Mouse (Mus musculus): ENCODE data around the gene Dpagt1. TPM values are rescaled to one million over a fixed set of nuclear protein-coding genes. Genes with fewer than 3 reads are reported as not detected.
"Not testable (repeated sequence)": the region's sequence is repeated elsewhere in the genome, so short reads cannot be mapped to it uniquely, and the experiment has no call there.

The Dpagt1 gene
- polyA plus RNA-seq, 1 experiment from 2014 or later = 34.7 TPM

DNA sequence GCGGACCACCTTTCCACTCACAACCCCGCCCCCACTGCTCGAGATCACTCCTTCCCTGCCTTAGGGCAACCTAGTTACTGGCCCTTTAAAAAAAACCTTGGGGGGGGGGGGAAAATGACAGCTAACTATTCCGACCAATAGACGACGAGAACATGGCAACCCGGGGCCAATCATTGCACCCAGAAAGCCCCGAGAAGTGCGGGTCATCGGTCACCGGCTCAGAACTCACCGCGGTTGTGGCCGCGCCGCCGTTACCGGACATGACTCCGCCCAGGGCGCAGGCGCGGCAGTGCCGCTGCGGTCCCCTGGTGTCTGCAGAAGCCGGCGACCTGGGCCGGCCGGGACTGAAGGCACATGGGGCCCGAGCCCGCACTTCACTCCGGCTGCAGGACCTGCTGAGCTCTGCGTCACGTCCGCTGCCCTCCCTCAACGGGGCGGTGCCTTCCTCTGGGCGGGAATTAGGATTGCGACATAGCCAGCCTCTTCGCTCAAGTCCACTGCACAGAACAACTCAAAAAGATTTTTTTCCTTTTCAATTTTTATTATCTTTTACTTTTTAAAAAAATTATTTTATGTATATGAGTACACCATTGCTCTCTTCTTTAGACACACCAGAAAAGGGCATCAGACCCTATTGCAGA, 18.1 kb downstream of the Dpagt1 start, which contains the start of gene Hmbs:
Hmbs (minus strand) TSS at position 448 of the 641 bp plus-strand sequence.
- peak within 1 kb of the TSS; percentile 88 for H3K4me3 ChIP-seq
- H3K27ac ChIP-seq (replicated peaks) = peak within 1 kb of the TSS; percentile 99
- no peaks in the 10 kb centered on the region for H3K27me3 ChIP-seq
- peak; percentile 96 for ATAC-seq (ENCODE audit: low FRiP score, low read depth)
- peaks cover 17% of the 10 kb centered on the region for H3K4me1 ChIP-seq
- peaks cover 39% of the 10 kb centered on the region for H3K36me3 ChIP-seq
- WGBS = 0% methylated on average over 39 of the region's 39 CpGs
- H3K9ac ChIP-seq (replicated peaks) = peak within 1 kb of the TSS; percentile 87
- peak within 1 kb of the TSS; percentile 69 for H3K4me2 ChIP-seq (replicated peaks)
- H3K9me3 ChIP-seq = no peaks in the 10 kb centered on the region

- peaks cover 17% of the 10 kb centered on the region for H3K4me1 ChIP-seq
- H3K9me3 ChIP-seq = no peaks in the 10 kb centered on the region
- H3K4me3 ChIP-seq = no peak overlapping the region
- ATAC-seq (ENCODE audit: low FRiP score, low read depth) = no peak
- no peak overlapping the region for H3K27ac ChIP-seq (replicated peaks)
- no peaks in the 10 kb centered on the region for H3K27me3 ChIP-seq
- no peak overlapping the region for H3K9ac ChIP-seq (replicated peaks)
- 86% methylated on average over 6 of the region's 6 CpGs for WGBS
- H3K36me3 ChIP-seq = peaks cover 44% of the 10 kb centered on the region
- no peak overlapping the region for H3K4me2 ChIP-seq (replicated peaks)
These were observed 20.0 kb downstream of the Dpagt1 start for GRCm38 (mm10) chr9:44345570-44346433.

GRCm38 (mm10) chr9:44347166-44347565, 21.3 kb downstream of the Dpagt1 start:
- H3K36me3 ChIP-seq = peaks cover 49% of the 10 kb centered on the region
- no peaks in the 10 kb centered on the region for H3K9me3 ChIP-seq
- 92% methylated on average over 9 of the region's 9 CpGs for WGBS
- peaks cover 17% of the 10 kb centered on the region for H3K4me1 ChIP-seq
- H3K27ac ChIP-seq (replicated peaks) = no peak overlapping the region
- H3K4me3 ChIP-seq = no peak overlapping the region
- no peak overlapping the region for H3K4me2 ChIP-seq (replicated peaks)
- no peaks in the 10 kb centered on the region for H3K27me3 ChIP-seq
- H3K9ac ChIP-seq (replicated peaks) = no peak overlapping the region
- ATAC-seq (ENCODE audit: low FRiP score, low read depth) = no peak

DNA sequence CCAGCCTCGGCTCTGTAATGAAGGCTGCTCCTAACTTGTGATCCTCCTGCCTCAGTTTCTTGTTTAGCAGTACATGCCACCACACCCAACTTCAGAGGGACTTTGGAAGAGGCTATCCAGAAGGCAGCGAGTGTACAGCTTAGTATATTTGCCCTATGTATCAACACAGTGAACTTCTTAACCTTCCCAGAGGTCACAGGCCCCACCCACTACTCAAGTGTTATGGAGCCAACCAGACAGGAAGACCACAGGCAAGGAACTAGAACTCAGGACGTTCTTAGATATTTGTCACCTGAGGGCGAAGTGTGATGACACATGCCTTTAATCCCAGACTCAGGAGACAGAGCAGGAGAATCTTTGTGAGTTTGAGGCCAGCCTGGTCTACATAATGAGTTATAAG, 21.8 kb downstream of the Dpagt1 start:
- H3K4me3 ChIP-seq = no peak overlapping the region
- 90% methylated on average over 4 of the region's 4 CpGs for WGBS
- no peak for ATAC-seq (ENCODE audit: low FRiP score, low read depth)
- no peak overlapping the region for H3K4me2 ChIP-seq (replicated peaks)
- H3K27me3 ChIP-seq = no peaks in the 10 kb centered on the region
- H3K9me3 ChIP-seq = no peaks in the 10 kb centered on the region
- no peak overlapping the region for H3K27ac ChIP-seq (replicated peaks)
- no peak overlapping the region for H3K9ac ChIP-seq (replicated peaks)
- peaks cover 54% of the 10 kb centered on the region for H3K36me3 ChIP-seq
- peaks cover 16% of the 10 kb centered on the region for H3K4me1 ChIP-seq

GRCm38 (mm10) chr9:44348546-44348945, 22.7 kb downstream of the Dpagt1 start:
- Histone ChIP-seq H3K9me3 (no peaks in the 10 kb centered on the region), H3K4me2 (replicated peaks) (no peak overlapping the region), H3K9ac (replicated peaks) (no peak overlapping the region), H3K4me1 (peaks cover 7% of the 10 kb centered on the region), H3K27ac (replicated peaks) (no peak overlapping the region), H3K36me3 (peaks cover 63% of the 10 kb centered on the region), H3K4me3 (no peak overlapping the region), H3K27me3 (no peaks in the 10 kb centered on the region)
- 94% methylated on average over 4 of the region's 4 CpGs for WGBS
- no peak for ATAC-seq (ENCODE audit: low FRiP score, low read depth)

GRCm38 (mm10) chr9:44351396-44351795, 25.6 kb downstream of the Dpagt1 start:
- no peak overlapping the region for H3K9ac ChIP-seq (replicated peaks)
- H3K4me3 ChIP-seq = no peak overlapping the region
- ATAC-seq (ENCODE audit: low FRiP score, low read depth) = no peak
- H3K4me1 ChIP-seq = no peaks in the 10 kb centered on the region
- H3K9me3 ChIP-seq = no peaks in the 10 kb centered on the region
- peaks cover 91% of the 10 kb centered on the region for H3K36me3 ChIP-seq
- H3K4me2 ChIP-seq (replicated peaks) = no peak overlapping the region
- H3K27me3 ChIP-seq = no peaks in the 10 kb centered on the region
- 94% methylated on average over 4 of the region's 4 CpGs for WGBS
- H3K27ac ChIP-seq (replicated peaks) = no peak overlapping the region

DNA sequence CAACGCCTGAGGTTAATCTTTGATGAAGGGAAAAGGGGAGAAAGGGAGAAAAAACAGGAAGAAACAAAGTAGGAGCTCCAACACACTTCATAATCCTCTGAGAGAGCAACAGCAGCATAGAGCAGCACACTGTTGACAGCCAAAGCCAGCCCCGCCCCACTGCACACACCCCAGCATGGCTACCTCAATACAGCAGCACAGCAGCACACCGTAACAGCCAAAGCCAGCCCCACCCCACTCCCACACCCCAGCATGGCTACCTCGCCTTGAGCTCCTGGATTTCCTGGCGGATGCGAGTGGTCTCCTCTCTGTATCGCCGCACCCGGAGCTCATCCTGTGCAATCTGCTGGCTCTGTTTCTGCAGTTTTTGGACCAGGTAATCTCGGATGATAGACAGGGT, 26.5 kb downstream of the Dpagt1 start:
- no peak overlapping the region for H3K4me2 ChIP-seq (replicated peaks)
- WGBS = 95% methylated on average over 10 of the region's 10 CpGs
- no peaks in the 10 kb centered on the region for H3K27me3 ChIP-seq
- H3K27ac ChIP-seq (replicated peaks) = no peak overlapping the region
- H3K9me3 ChIP-seq = no peaks in the 10 kb centered on the region
- H3K9ac ChIP-seq (replicated peaks) = no peak overlapping the region
- ATAC-seq (ENCODE audit: low FRiP score, low read depth) = no peak
- no peak overlapping the region for H3K4me3 ChIP-seq
- peaks cover 93% of the 10 kb centered on the region for H3K36me3 ChIP-seq
- H3K4me1 ChIP-seq = no peaks in the 10 kb centered on the region

GRCm38 (mm10) chr9:44353142-44353541, 27.3 kb downstream of the Dpagt1 start:
- 95% methylated on average over 6 of the region's 6 CpGs for WGBS
- H3K27ac ChIP-seq (replicated peaks) = no peak overlapping the region
- ATAC-seq (ENCODE audit: low FRiP score, low read depth) = no peak
- no peaks in the 10 kb centered on the region for H3K27me3 ChIP-seq
- no peaks in the 10 kb centered on the region for H3K4me1 ChIP-seq
- no peaks in the 10 kb centered on the region for H3K9me3 ChIP-seq
- H3K4me2 ChIP-seq (replicated peaks) = no peak overlapping the region
- no peak overlapping the region for H3K9ac ChIP-seq (replicated peaks)
- peaks cover 90% of the 10 kb centered on the region for H3K36me3 ChIP-seq
- H3K4me3 ChIP-seq = no peak overlapping the region

DNA sequence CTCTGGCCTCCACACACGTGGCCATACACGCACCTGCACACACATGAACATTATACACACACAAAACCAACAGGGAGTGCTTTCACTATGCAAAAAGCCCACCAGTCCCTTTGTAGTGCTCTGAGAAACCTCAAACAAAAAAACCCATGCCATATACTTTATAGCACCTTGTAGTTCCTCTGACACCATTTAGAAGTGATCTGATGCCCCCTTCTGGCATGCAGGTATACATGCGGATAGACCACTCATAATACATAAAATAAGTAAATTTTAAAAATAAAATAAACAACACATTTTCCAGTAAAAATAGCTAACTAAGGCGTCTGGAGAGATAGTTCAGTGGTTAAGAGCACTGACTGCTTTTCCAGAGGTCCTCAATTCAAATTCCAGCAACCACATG, 31.4 kb downstream of the Dpagt1 start:
- Histone ChIP-seq H3K9me3 (no peaks in the 10 kb centered on the region), H3K36me3 (peaks cover 70% of the 10 kb centered on the region), H3K9ac (replicated peaks) (no peak overlapping the region), H3K4me3 (no peak overlapping the region), H3K27me3 (no peaks in the 10 kb centered on the region), H3K27ac (replicated peaks) (no peak overlapping the region), H3K4me2 (replicated peaks) (no peak overlapping the region), H3K4me1 (peaks cover 8% of the 10 kb centered on the region)
- no peak for ATAC-seq (ENCODE audit: low FRiP score, low read depth)
- 82% methylated on average over 4 of the region's 4 CpGs for WGBS

DNA sequence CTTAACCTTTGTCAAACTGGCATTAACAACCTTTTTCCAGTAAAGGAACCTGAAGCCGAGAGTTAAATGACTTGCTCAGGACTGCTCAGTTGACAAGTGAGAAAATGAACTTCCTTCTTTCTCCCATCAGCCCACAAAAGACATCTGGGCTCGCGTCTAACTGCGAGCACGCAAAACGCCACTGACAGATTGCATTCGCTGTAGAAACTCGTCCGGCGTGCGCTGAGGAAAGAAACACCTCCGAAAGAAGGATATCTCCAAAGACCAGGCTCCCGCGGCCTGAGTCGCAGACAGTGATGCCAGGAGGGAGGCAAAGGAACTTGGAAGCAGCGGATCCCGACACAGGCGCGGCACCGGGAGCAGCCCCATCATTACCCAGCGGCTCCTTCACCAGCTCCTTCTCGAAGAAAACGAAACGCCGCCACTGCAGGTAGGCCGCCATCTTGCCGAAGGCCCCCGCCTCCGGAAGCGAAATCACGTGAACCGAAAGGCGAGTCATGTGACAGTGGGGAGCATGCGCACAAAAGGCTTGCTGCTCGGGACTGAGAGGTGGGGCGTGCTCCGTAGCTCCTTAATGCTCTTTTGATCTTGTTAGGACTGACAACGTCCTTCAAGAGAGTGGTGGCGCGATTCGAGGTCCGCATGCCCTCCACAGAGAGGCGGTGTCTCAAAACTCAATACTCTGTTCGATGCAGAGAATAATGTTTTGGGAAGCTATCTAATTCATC, 35.5 kb downstream of the Dpagt1 start, which contains the start of gene Vps11:
Vps11 (minus strand) TSS at position 481 of the 728 bp plus-strand sequence.
- WGBS = under 1% methylated on average over 44 of the region's 44 CpGs
- no peaks in the 10 kb centered on the region for H3K9me3 ChIP-seq
- H3K4me1 ChIP-seq = peaks cover 8% of the 10 kb centered on the region
- H3K4me2 ChIP-seq (replicated peaks) = peak within 1 kb of the TSS; percentile 93
- H3K9ac ChIP-seq (replicated peaks) = peak within 1 kb of the TSS; percentile 84
- H3K36me3 ChIP-seq = peaks cover 28% of the 10 kb centered on the region
- peak within 1 kb of the TSS; percentile 66 for H3K27ac ChIP-seq (replicated peaks)
- peak within 1 kb of the TSS; percentile 96 for H3K4me3 ChIP-seq
- H3K27me3 ChIP-seq = no peaks in the 10 kb centered on the region
- peak; percentile 90 for ATAC-seq (ENCODE audit: low FRiP score, low read depth)

- 47% methylated on average over 4 of the region's 4 CpGs for WGBS
- H3K9me3 ChIP-seq; H3K27me3 ChIP-seq; H3K9ac ChIP-seq (replicated peaks); H3K4me1 ChIP-seq: not testable (repeated sequence)
- Histone ChIP-seq H3K27ac (replicated peaks) (peak overlapping the region; percentile 61), H3K36me3 (peaks cover 23% of the 10 kb centered on the region), H3K4me3 (peak overlapping the region; percentile 96), H3K4me2 (replicated peaks) (peak overlapping the region; percentile 93)
- ATAC-seq (ENCODE audit: low FRiP score, low read depth) = 0 out of 2 replicates have a peak, but pooled peaks have one; percentile 30
These were observed 36.1 kb downstream of the Dpagt1 start for GRCm38 (mm10) chr9:44361931-44362330.

- WGBS = 63% methylated on average over 3 of the region's 3 CpGs
- Histone ChIP-seq H3K9me3 (no peaks in the 10 kb centered on the region), H3K4me2 (replicated peaks) (no peak overlapping the region), H3K4me1 (peaks cover 8% of the 10 kb centered on the region), H3K36me3 (peaks cover 4% of the 10 kb centered on the region; the same call in 1 of the 2 replicates), H3K9ac (replicated peaks) (no peak overlapping the region), H3K27me3 (no peaks in the 10 kb centered on the region), H3K27ac (replicated peaks) (no peak overlapping the region), H3K4me3 (no peak overlapping the region)
- ATAC-seq (ENCODE audit: low FRiP score, low read depth) = no peak
These were observed 38.7 kb downstream of the Dpagt1 start for GRCm38 (mm10) chr9:44364480-44364879.

All from midbrain, embryonic 12.5 days (tissue).